Mouse (Mus musculus) neural tube, embryonic 13.5 days (tissue): ENCODE measurements around the gene Slc2a1. TPM values are rescaled to one million over a fixed set of nuclear protein-coding genes. Genes with fewer than 3 reads are reported as not detected.

Experiments
- ATAC-seq: fragments of 200-750 bp; cut with Nextera tagmentation; 2 replicates; pipeline ENCODE4 v1.8.0; 2017; ENCODE audit warnings: low read depth, mild to moderate bottlenecking, moderate TSS enrichment, moderate library complexity
- H3K27ac ChIP-seq: fragments of 300-500 bp; sonication (generic); replicated peaks from 2 replicates; pipeline ENCODE4 v1.5.1; 2015; ENCODE audit warnings: moderate library complexity, mild to moderate bottlenecking, inconsistent platforms
- H3K27me3 ChIP-seq: fragments of 300-500 bp; sonication (generic); 2 replicates; pipeline ENCODE4 v1.6.1; 2015; ENCODE audit warnings: mild to moderate bottlenecking, inconsistent platforms
- H3K36me3 ChIP-seq: fragments of 300-500 bp; sonication (generic); 2 replicates; pipeline ENCODE4 v1.6.1; 2015; ENCODE audit warnings: mild to moderate bottlenecking, inconsistent platforms
- H3K4me1 ChIP-seq: fragments of 300-500 bp; sonication (generic); replicated peaks from 2 replicates; pipeline ENCODE4 v1.6.1; 2015; ENCODE audit warnings: inconsistent platforms
- H3K4me2 ChIP-seq: fragments of 300-500 bp; sonication (generic); 2 replicates; pipeline ENCODE4 v1.6.1; 2015; ENCODE audit warnings: inconsistent platforms, mild to moderate bottlenecking, moderate library complexity
- H3K4me3 ChIP-seq: fragments of 300-500 bp; sonication (generic); 2 replicates; pipeline ENCODE4 v1.5.1; 2015; ENCODE audit warnings: mild to moderate bottlenecking, inconsistent platforms
- H3K9ac ChIP-seq: fragments of 300-500 bp; sonication (generic); 2 replicates; pipeline ENCODE4 v1.6.1; 2015; ENCODE audit warnings: moderate library complexity, mild to moderate bottlenecking, inconsistent platforms
- H3K9me3 ChIP-seq: fragments of 300-500 bp; sonication (generic); 2 replicates; pipeline ENCODE4 v1.6.1; 2016; ENCODE audit warnings: inconsistent platforms
- WGBS: fragments of 180-500 bp; shearing (Covaris S2); methylation state at CpG from one replicate; pipeline ENCODE4 v1.1.7; 2015; 5-methylcytosine and 5-hydroxymethylcytosine counted together
- polyA plus RNA-seq: library from polyadenylated mRNA; unstranded; fragments of >200 nt; fragmentation: Nextera tagmentation; extraction: Ambion mirVana; gene quantifications from 2 replicates; pipeline ENCODE4 v1.2.1, GENCODE M21; 2015

Slc2a1 gene
- polyA plus RNA-seq, 1 experiment from 2014 or later: 90.4 TPM

DNA sequence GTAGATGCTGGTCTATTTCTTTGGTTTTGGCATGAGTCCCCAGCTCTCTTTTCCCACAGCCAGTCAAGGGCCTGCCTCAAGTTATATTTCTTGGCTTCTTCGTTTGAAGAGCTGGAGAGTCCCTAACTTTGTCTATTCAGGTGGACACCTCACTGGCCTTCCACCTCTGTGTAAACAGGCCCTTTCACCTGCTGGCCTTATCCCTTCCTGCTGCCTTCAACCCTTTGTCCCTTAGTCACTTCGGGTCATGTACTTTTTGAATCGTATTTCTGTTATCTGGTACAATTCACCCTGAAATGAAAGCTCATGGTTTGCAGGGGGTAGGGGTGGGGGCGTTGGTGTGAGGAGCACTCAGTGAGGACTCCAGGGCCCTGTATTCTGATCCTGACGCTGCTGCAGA, 10.8 kb downstream of the Slc2a1 start:
- Histone ChIP-seq H3K27me3 (no peaks in the 10 kb centered on the region), H3K9ac (no peak overlapping the region), H3K4me1 (peaks cover 33% of the 10 kb centered on the region), H3K4me3 (no peak overlapping the region), H3K4me2 (no peak overlapping the region), H3K27ac (no peak overlapping the region), H3K36me3 (peaks cover 16% of the 10 kb centered on the region), H3K9me3 (no peaks in the 10 kb centered on the region)
- no peak for ATAC-seq
- WGBS: 69% methylated on average over 5 of the region's 5 CpGs

DNA sequence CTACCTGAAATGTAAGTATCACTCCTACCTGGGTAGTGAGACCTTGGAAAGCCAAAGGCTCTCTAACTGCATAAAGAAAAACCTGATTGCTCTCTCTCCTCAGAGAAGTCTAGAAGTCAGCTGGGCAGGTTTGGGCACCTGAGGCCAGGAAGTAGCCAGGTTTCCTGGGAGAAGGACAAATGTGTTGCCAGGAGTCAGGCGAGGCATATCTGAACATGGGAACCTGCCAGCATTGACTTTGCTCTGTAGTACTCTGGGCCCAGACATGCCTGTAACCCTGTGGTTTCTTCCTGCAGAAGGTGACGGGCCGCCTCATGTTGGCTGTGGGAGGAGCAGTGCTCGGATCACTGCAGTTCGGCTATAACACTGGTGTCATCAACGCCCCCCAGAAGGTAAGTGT, 11.6 kb downstream of the Slc2a1 start:
- no peak overlapping the region for H3K4me3 ChIP-seq
- H3K9me3 ChIP-seq: no peaks in the 10 kb centered on the region
- WGBS: 87% methylated on average over 6 of the region's 6 CpGs
- no peaks in the 10 kb centered on the region for H3K27me3 ChIP-seq
- H3K4me1 ChIP-seq: peaks cover 31% of the 10 kb centered on the region
- peaks cover 16% of the 10 kb centered on the region for H3K36me3 ChIP-seq
- no peak overlapping the region for H3K4me2 ChIP-seq
- ATAC-seq: no peak
- H3K9ac ChIP-seq: no peak overlapping the region
- no peak overlapping the region for H3K27ac ChIP-seq

DNA sequence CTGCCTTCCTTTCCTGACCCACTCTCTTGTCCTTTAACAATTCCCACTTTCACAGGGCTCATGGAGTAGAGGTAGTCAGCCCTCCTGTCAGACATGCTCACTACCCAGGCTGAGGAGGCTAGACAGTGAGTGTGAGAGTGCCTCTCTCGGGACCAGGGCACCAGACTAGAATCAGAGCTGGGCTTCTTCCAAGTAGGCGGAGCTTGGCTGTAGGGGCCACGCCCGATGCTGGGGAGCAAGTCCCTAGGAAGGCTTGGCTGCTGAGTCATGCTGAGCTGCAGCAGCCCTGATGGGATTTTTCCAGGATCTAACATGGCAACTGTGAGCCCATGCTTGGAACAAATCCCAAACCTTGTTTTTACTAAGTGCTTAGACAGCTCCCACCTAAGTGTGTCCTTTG, 12.7 kb downstream of the Slc2a1 start:
- peaks cover 16% of the 10 kb centered on the region for H3K36me3 ChIP-seq
- WGBS: 49% methylated on average over 4 of the region's 4 CpGs
- no peak overlapping the region for H3K4me3 ChIP-seq
- H3K27ac ChIP-seq: no peak overlapping the region
- peak; percentile 40; the same call in 1 of the 2 replicates for ATAC-seq
- H3K27me3 ChIP-seq: no peaks in the 10 kb centered on the region
- peaks cover 21% of the 10 kb centered on the region; the same call in 1 of the 2 replicates for H3K4me1 ChIP-seq
- no peaks in the 10 kb centered on the region for H3K9me3 ChIP-seq
- H3K4me2 ChIP-seq: no peak overlapping the region
- H3K9ac ChIP-seq: no peak overlapping the region

DNA sequence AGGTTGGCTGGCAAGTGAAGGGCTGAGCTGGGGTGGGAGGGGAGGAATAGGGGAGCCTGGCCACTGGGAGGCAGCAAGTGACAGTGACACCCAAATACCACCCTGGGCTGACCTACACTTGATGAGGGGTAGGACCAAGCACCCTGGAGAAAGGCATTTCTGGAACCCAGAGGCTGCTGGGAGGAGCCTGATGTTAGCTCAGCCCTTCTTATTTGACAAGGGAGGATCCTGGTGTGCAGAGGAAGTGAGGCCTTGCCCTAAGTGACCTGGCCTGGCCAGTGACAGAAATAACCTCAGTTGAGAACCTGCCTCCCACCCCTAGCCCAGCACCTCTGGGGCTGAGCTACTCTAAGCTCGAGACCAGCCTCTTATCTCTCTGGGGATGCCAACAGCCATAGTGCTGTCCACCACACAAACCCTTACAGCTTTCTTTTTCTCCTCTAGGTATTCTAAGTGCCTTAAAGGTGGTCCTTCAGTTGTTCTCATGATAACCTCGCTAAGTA, 16.3 kb downstream of the Slc2a1 start:
- peaks cover 13% of the 10 kb centered on the region; the same call in 1 of the 2 replicates for H3K4me1 ChIP-seq
- no peak overlapping the region for H3K4me2 ChIP-seq
- ATAC-seq: no peak
- H3K27ac ChIP-seq: no peak overlapping the region
- no peak overlapping the region for H3K9ac ChIP-seq
- H3K9me3 ChIP-seq: no peaks in the 10 kb centered on the region
- 70% methylated on average over 2 of the region's 2 CpGs for WGBS
- peaks cover 16% of the 10 kb centered on the region for H3K36me3 ChIP-seq
- no peak overlapping the region for H3K4me3 ChIP-seq
- no peaks in the 10 kb centered on the region for H3K27me3 ChIP-seq

DNA sequence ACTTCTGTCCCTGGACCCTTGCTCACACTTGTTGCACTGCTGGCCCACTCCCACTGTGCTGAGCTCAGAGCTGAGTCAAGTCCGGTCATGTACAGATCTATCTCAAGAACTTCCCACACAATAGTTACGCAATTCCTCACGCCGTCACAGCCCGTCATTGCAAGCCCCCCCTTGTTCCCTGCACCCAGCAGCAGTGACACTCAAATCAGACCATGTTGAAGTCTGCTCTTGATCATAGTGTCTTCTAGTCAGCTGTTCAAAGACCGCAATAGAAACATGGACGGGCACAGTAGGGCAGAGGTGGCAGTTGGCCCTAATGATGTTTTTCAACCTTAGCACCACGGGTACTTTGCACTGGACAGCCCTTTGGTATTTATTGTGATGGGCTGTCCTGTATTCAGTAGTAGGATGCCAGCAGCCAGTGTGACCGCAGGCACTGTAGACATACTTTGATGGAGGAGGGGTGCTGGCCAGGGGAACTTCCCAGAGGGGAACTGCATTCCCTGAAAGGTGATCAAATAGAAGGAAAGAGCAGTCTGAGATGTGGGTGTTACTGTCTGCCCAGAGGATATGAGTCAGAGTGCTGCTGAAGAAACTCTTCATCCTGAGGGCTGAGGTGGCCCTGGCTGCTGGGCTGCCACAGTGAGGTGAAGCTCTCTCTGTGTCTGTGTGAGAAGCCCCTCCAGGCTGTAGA, 17.2 kb downstream of the Slc2a1 start:
- Histone ChIP-seq H3K4me2 (no peak overlapping the region), H3K9me3 (no peaks in the 10 kb centered on the region), H3K4me1 (peaks cover 11% of the 10 kb centered on the region; the same call in 1 of the 2 replicates), H3K27ac (no peak overlapping the region), H3K9ac (no peak overlapping the region), H3K4me3 (no peak overlapping the region), H3K36me3 (peaks cover 11% of the 10 kb centered on the region), H3K27me3 (no peaks in the 10 kb centered on the region)
- no peak for ATAC-seq
- 70% methylated on average over 9 of the region's 9 CpGs for WGBS

DNA sequence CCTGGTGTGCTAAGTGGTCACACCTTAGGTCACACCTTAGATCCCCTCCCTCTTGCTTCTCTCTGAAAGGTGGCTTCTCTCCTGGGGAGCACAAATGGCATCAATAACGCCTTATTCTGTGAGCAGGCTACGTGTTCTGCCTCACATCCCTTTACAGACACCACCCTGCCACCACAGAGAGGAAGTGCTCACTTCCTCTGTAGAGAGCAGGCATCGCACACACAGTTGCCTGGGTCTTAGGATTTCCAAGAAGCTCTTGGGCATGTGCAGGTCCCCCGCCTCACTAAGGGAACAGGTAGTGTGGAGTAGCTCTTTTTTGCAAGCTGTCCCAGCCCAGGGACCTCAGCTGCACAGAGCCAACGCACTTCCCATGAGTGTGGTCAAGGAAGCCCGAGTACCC, 18.7 kb downstream of the Slc2a1 start:
- Histone ChIP-seq H3K4me3 (no peak overlapping the region), H3K4me2 (no peak overlapping the region), H3K4me1 (no peaks in the 10 kb centered on the region), H3K9me3 (no peaks in the 10 kb centered on the region), H3K9ac (no peak overlapping the region), H3K27ac (no peak overlapping the region), H3K27me3 (no peaks in the 10 kb centered on the region), H3K36me3 (peaks cover 14% of the 10 kb centered on the region)
- ATAC-seq: no peak
- WGBS: 77% methylated on average over 6 of the region's 6 CpGs

DNA sequence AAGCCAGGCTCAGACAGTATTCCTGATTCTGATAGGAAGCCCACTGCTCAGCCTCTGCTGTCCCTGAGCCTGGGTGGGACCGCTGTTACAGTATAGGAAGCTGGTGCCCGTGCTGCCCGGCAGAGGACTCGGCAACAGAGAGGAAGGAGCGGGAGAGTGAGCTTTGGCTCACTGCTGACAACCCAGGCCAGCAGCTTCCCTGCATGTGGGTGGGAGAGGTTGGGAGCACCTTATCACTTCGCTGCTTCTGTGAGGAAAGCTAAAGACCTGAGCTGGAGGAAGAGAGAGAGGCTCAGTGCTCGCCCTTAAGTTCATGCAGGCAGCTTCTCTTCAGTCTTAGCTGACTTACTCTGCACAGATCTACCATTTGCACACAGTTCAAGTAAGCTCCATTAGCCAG, 20.0 kb downstream of the Slc2a1 start:
- H3K4me3 ChIP-seq: no peak overlapping the region
- no peak overlapping the region for H3K27ac ChIP-seq
- WGBS: 80% methylated on average over 7 of the region's 7 CpGs
- peaks cover 20% of the 10 kb centered on the region for H3K36me3 ChIP-seq
- H3K4me1 ChIP-seq: no peaks in the 10 kb centered on the region
- no peak overlapping the region for H3K9ac ChIP-seq
- H3K9me3 ChIP-seq: no peaks in the 10 kb centered on the region
- no peak overlapping the region for H3K4me2 ChIP-seq
- H3K27me3 ChIP-seq: no peaks in the 10 kb centered on the region
- no peak for ATAC-seq

DNA sequence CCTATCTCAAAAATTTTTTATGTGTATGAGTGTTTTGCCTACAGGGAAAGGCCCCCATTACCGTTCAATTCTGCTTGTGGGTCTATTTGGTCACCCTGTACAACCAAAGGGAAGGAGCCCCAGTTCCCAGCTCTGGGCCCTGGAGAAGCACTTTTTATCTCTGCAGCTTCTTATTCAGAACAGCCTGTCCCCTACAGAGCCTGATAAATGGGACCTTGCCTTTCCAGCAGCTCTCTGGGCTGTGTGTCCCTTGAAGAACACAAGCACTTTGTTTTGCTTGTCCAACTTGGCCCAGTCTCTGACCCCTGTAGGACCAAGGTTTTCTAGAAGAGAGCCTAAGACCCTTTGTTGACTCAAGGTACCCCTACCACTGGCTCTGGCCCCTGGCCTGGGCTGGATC, 20.6 kb downstream of the Slc2a1 start:
- H3K27me3 ChIP-seq: no peaks in the 10 kb centered on the region
- no peak overlapping the region for H3K9ac ChIP-seq
- no peak for ATAC-seq
- no peak overlapping the region for H3K27ac ChIP-seq
- no peaks in the 10 kb centered on the region for H3K4me1 ChIP-seq
- peaks cover 25% of the 10 kb centered on the region for H3K36me3 ChIP-seq
- no peak overlapping the region for H3K4me2 ChIP-seq
- H3K4me3 ChIP-seq: no peak overlapping the region
- 73% methylated on average over 1 of the region's 1 CpGs for WGBS
- H3K9me3 ChIP-seq: no peaks in the 10 kb centered on the region

DNA sequence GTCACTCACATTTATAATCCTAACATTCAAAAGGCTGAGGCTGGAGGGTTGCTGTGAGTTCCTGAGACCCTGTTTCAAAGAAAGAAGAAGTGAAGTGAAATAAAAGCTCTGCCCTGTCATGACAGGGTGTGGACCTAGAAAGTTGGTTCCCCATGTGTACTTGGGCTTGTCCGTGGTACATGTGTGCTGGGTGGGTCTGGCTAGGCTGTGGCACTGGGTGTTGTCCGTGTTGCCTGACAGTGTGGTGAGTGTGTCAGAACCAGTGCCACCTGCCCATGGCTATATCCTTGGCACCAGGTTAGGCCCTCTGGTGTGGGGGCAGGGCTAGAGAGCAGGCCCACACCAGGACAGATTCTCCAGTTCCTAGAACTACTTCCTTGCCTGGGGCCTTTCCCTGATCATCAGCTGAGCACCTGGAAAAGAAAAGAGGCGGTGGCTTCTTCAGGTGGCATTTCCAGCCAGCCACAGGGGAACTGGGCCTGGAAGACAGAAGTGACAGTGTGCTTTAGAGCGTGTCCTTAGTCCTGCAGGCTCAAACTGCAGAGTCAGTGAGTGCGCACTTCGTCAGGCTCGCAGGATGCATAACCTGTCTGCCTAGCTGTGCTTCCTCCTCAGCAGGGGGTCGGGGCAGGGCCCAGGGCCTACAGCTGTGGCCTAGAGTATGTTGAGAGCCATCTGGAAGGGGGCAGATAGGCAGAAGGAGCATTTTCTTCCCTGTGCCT, 22.8 kb downstream of the Slc2a1 start:
- WGBS: 81% methylated on average over 8 of the region's 8 CpGs
- no peak for ATAC-seq
- peaks cover 48% of the 10 kb centered on the region for H3K36me3 ChIP-seq
- peak overlapping the region; percentile 22; the same call in 1 of the 2 replicates for H3K9ac ChIP-seq
- H3K4me1 ChIP-seq: no peaks in the 10 kb centered on the region
- H3K27me3 ChIP-seq: no peaks in the 10 kb centered on the region
- no peaks in the 10 kb centered on the region for H3K9me3 ChIP-seq
- no peak overlapping the region for H3K4me3 ChIP-seq
- H3K27ac ChIP-seq: no peak overlapping the region
- no peak overlapping the region for H3K4me2 ChIP-seq

DNA sequence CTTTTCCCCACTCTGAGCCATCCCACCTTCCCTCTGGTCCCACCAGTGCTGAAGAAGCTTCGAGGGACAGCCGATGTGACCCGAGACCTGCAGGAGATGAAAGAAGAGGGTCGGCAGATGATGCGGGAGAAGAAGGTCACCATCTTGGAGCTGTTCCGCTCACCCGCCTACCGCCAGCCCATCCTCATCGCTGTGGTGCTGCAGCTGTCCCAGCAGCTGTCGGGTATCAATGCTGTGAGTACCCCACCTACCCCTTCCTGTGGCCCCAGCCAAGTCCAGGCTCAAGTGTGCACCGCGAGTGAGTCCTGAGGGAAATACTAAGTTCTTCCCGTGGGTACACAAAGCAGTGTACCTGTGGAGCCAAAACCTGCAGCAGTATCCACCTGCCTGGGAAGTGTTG, 24.8 kb downstream of the Slc2a1 start:
- peaks cover 58% of the 10 kb centered on the region for H3K36me3 ChIP-seq

DNA sequence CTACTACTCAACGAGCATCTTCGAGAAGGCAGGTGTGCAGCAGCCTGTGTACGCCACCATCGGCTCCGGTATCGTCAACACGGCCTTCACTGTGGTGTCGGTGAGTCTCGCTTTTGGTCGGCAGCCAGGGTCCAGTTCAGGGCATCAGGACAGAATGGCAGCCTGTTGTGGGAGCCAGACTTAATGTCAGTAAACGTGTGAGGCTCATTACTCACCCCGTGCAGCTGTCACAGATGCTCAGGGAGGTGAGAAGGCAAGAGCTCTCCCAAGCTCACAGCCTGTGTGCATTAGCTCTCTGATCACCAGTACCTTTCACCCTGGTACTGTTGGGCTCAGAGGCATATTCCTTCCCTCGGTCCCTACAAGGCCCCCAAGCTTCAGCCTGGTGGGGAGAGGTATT, 25.3 kb downstream of the Slc2a1 start:
- WGBS: 90% methylated on average over 13 of the region's 13 CpGs
- H3K36me3 ChIP-seq: peaks cover 58% of the 10 kb centered on the region

More for the DNA sequence above, 24.8 kb downstream of the Slc2a1 start:
- no peak for ATAC-seq
- Histone ChIP-seq H3K4me3 (no peak overlapping the region), H3K9ac (no peak overlapping the region), H3K4me1 (peaks cover 8% of the 10 kb centered on the region; the same call in 1 of the 2 replicates), H3K4me2 (no peak overlapping the region), H3K27ac (no peak overlapping the region), H3K27me3 (no peaks in the 10 kb centered on the region), H3K9me3 (no peaks in the 10 kb centered on the region)
- 89% methylated on average over 13 of the region's 13 CpGs for WGBS

DNA sequence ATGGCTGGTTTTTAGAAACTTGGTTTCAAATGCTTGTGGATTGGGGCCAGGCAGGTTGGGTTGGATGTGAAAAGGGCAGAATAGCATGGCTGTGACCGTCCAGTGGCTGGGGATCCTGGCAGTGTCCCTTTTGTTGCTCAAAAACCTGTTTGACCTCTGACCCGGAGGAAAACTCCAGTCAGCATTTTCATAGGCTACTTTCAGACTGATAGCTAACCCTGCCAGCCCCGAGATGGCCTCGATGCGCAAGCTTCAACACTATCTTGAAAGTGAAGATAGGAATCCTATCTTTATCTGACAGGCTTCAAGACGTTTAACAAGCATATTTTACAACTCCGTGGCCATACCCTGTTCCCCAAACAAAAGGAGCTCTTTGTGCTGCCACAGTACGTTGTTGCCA, 28.8 kb downstream of the Slc2a1 start:
- H3K27ac ChIP-seq: no peak overlapping the region
- H3K9me3 ChIP-seq: no peaks in the 10 kb centered on the region
- WGBS: 58% methylated on average over 8 of the region's 8 CpGs

More for the DNA sequence above, 25.3 kb downstream of the Slc2a1 start:
- no peak overlapping the region for H3K4me2 ChIP-seq
- peaks cover 14% of the 10 kb centered on the region; the same call in 1 of the 2 replicates for H3K4me1 ChIP-seq
- no peaks in the 10 kb centered on the region for H3K27me3 ChIP-seq
- no peak for ATAC-seq
- H3K4me3 ChIP-seq: no peak overlapping the region
- H3K27ac ChIP-seq: no peak overlapping the region
- no peaks in the 10 kb centered on the region for H3K9me3 ChIP-seq
- no peak overlapping the region for H3K9ac ChIP-seq

More for the DNA sequence above, 28.8 kb downstream of the Slc2a1 start:
- ATAC-seq: no peak
- no peak overlapping the region for H3K4me2 ChIP-seq
- no peak overlapping the region for H3K9ac ChIP-seq
- no peak overlapping the region for H3K4me3 ChIP-seq
- peaks cover 51% of the 10 kb centered on the region for H3K36me3 ChIP-seq
- H3K4me1 ChIP-seq: peaks cover 16% of the 10 kb centered on the region; the same call in 1 of the 2 replicates
- no peaks in the 10 kb centered on the region for H3K27me3 ChIP-seq
